In the genomic region with DNA sequence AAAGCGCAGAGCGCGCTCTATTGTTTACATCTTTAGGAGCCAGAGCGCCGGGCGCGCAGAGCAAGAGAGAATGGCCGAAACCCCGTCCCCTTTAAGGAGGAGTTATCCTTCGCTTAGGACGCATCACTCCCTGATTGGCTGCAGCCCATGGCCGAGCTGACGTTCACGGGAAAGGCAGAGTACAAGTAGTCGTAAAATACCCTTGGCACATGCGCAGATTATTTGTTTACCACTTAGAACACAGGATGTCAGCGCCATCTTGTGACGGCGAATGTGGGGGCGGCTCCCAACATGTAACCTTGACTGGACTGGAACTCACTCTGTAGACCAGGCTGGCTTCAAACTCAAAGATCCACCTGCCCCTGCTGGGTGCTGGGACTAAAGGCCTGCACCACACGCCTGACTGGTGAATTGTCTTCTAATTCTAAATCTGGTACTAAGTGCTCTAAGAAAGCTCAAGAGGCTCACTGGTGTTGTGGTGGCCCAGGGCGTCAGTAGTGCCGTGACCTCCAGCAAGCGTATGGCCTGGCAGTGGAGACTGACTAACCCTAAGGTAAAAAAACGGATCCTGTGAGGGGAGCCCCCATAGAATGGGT, we compare ENCODE assay signal across 8 mouse cellular contexts. TPM values are rescaled to one million over a fixed set of nuclear protein-coding genes. Genes with fewer than 3 reads are reported as not detected.
DNase-seq lines count a peak whose midpoint lies in the region; ATAC-seq and TF ChIP-seq lines count a peak whose summit lies in the region.
"Not testable (repeated sequence)": the region's sequence is repeated elsewhere in the genome, so short reads cannot be mapped to it uniquely, and the experiment has no call there.

No protein-coding gene starts in this region.

- not testable (repeated sequence) for H3K9me3 ChIP-seq in hindbrain, embryonic 15.5 days; lung, postnatal 0 days (ENCODE audit: low read length); neural tube, embryonic 14.5 days (ENCODE audit: control insufficient read depth, low read length)

- peak overlapping the region; percentile 98 for H3K27ac ChIP-seq in gastrocnemius, adult 2 months
- H3K27ac ChIP-seq in hindbrain, embryonic 15.5 days (replicated peaks) = peak overlapping the region; percentile 89
- H3K27ac ChIP-seq in layer of hippocampus, adult 2 months = peak overlapping the region; percentile 95
- peak overlapping the region; percentile 99 for H3K27ac ChIP-seq in lung, postnatal 0 days (ENCODE audit: low read length)
- H3K27ac ChIP-seq in neural tube, embryonic 14.5 days (ENCODE audit: low read depth, low read length) = peak overlapping the region; percentile 88

- 11% methylated on average over 25 of the region's 25 CpGs for WGBS in hindbrain, embryonic 15.5 days
- 26% methylated on average over 22 of the region's 25 CpGs for WGBS in lung, postnatal 0 days
- WGBS in neural tube, embryonic 14.5 days = 10% methylated on average over 21 of the region's 25 CpGs

- intact Hi-C loops in gastrocnemius, adult 2 months (cut with DNase I) = loop anchor here (5.0 kb wide), 1 partner anchor 81 kb away; a partner anchor contains a TSS

- not testable (repeated sequence) for H3K27me3 ChIP-seq in hindbrain, embryonic 15.5 days; lung, postnatal 0 days (replicated peaks; ENCODE audit: insufficient read depth, low read length); neural tube, embryonic 14.5 days (ENCODE audit: control insufficient read depth, insufficient read depth, low read length)

- H3K4me3 ChIP-seq in gastrocnemius, adult 2 months = peak overlapping the region; percentile 78
- H3K4me3 ChIP-seq in hindbrain, embryonic 15.5 days = peak overlapping the region; percentile 52
- H3K4me3 ChIP-seq in layer of hippocampus, adult 2 months = peak overlapping the region; percentile 54
- peak overlapping the region; percentile 61 for H3K4me3 ChIP-seq in lung, postnatal 0 days (ENCODE audit: low read depth, low read length)
- H3K4me3 ChIP-seq in neural tube, embryonic 14.5 days (ENCODE audit: low read depth, low read length) = peak overlapping the region; percentile 58

- H3K4me2 ChIP-seq in hindbrain, embryonic 15.5 days = peak overlapping the region; percentile 62
- H3K4me2 ChIP-seq in lung, postnatal 0 days (replicated peaks; ENCODE audit: low read depth, low read length) = peak overlapping the region; percentile 74
- H3K4me2 ChIP-seq in neural tube, embryonic 14.5 days (ENCODE audit: low read depth, low read length) = peak overlapping the region; percentile 90

- not testable (repeated sequence) for TF ChIP-seq CTCF in gastrocnemius, adult 2 months (IDR thresholded peaks at IDR 0.05); layer of hippocampus, adult 2 months (conservative IDR thresholded peaks at IDR 0.05)
- TF ChIP-seq CTCF in lung, postnatal 0 days (IDR thresholded peaks at IDR 0.05) = peak; percentile 19

- TF ChIP-seq EP300 in lung, postnatal 0 days (IDR thresholded peaks at IDR 0.05) = 0 out of 2 replicates have a peak, but pooled peaks have one; percentile 41

- peak overlapping the region; percentile 63 for H3K9ac ChIP-seq in hindbrain, embryonic 15.5 days
- peak overlapping the region; percentile 86 for H3K9ac ChIP-seq in lung, postnatal 0 days (replicated peaks; ENCODE audit: low read depth)
- peak overlapping the region; percentile 66 for H3K9ac ChIP-seq in neural tube, embryonic 14.5 days (replicated peaks; ENCODE audit: low read depth, low read length)

- peak; percentile 85 for ATAC-seq in hindbrain, embryonic 15.5 days (ENCODE audit: low FRiP score, low read depth)
- ATAC-seq in lung, postnatal 0 days = peak; percentile 71
- peak; percentile 87 for ATAC-seq in neural tube, embryonic 14.5 days (ENCODE audit: low read depth)

- peak; percentile 70 to 86 for DNase-seq in adrenal gland, adult (ENCODE audit: inconsistent age in 2 of 2, low spot score in 1 of 2)
- peak; percentile 72 for DNase-seq in embryo, embryonic 10.5 days (ENCODE audit: low spot score)
- peak; percentile 62 for DNase-seq in gastrocnemius, adult 2 months
- DNase-seq in layer of hippocampus, adult 2 months (ENCODE audit: low spot score in 2 of 2) = not testable (repeated sequence)
- DNase-seq in lung, postnatal 0 days (ENCODE audit: low spot score) = peak; percentile 72
- DNase-seq in thymus, postnatal 14 days = peak; percentile 56

- not testable (repeated sequence) for H3K36me3 ChIP-seq in hindbrain, embryonic 15.5 days; lung, postnatal 0 days (ENCODE audit: insufficient read depth, low read length); neural tube, embryonic 14.5 days (ENCODE audit: control insufficient read depth, insufficient read depth, low read length)

- H3K4me1 ChIP-seq in hindbrain, embryonic 15.5 days (replicated peaks) = peaks cover 15% of the 10 kb centered on the region
- not testable (repeated sequence) for H3K4me1 ChIP-seq in lung, postnatal 0 days (ENCODE audit: insufficient read depth, low read depth, low read length)
- H3K4me1 ChIP-seq in neural tube, embryonic 14.5 days (ENCODE audit: control insufficient read depth, insufficient read depth, low read length) = peaks cover 11% of the 10 kb centered on the region

RNA-seq across cellular contexts. Expression of a gene that starts 4.3 kb away (rescaled TPM):
- total RNA-seq in gastrocnemius, adult 2 months (2021) = 1 to 10 TPM; 1.3 to 2.7 TPM
- polyA plus RNA-seq in hindbrain, embryonic 15.5 days (2015; fragmentation: Nextera tagmentation; extraction: Ambion mirVana) = not detected in 2 replicates
- under 1 TPM; 0.20 to 0.37 TPM for total RNA-seq in layer of hippocampus, adult 2 months (2021)
- 1.1 TPM in 2 replicates for polyA plus RNA-seq in lung, postnatal 0 days (2015; fragmentation: Nextera tagmentation; extraction: Ambion mirVana)
- polyA plus RNA-seq in neural tube, embryonic 14.5 days (2014; fragmentation: Nextera tagmentation; extraction: Ambion mirVana) = not detected in 2 replicates

RNA-seq across cellular contexts. Expression of a gene that starts 18.1 kb away (rescaled TPM):
- 10 to 100 TPM; 40.1 to 50.3 TPM for total RNA-seq in gastrocnemius, adult 2 months (2021)
- polyA plus RNA-seq in hindbrain, embryonic 15.5 days (2015; fragmentation: Nextera tagmentation; extraction: Ambion mirVana) = 68.2 and 77.1 TPM in 2 replicates
- 100 to 1,000 TPM; 113 to 125 TPM for total RNA-seq in layer of hippocampus, adult 2 months (2021)
- 35.2 and 43.5 TPM in 2 replicates for polyA plus RNA-seq in lung, postnatal 0 days (2015; fragmentation: Nextera tagmentation; extraction: Ambion mirVana)
- polyA plus RNA-seq in neural tube, embryonic 14.5 days (2014; fragmentation: Nextera tagmentation; extraction: Ambion mirVana) = 55.6 and 69.2 TPM in 2 replicates

RNA-seq across cellular contexts. Expression of a gene that starts 18.1 kb away (rescaled TPM):
- 100 to 1,000 TPM; 503 to 688 TPM for total RNA-seq in gastrocnemius, adult 2 months (2021)
- 301 and 311 TPM in 2 replicates for polyA plus RNA-seq in hindbrain, embryonic 15.5 days (2015; fragmentation: Nextera tagmentation; extraction: Ambion mirVana)
- 100 to 1,000 TPM; 316 to 335 TPM for total RNA-seq in layer of hippocampus, adult 2 months (2021)
- polyA plus RNA-seq in lung, postnatal 0 days (2015; fragmentation: Nextera tagmentation; extraction: Ambion mirVana) = 352 and 379 TPM in 2 replicates
- 208 and 254 TPM in 2 replicates for polyA plus RNA-seq in neural tube, embryonic 14.5 days (2014; fragmentation: Nextera tagmentation; extraction: Ambion mirVana)

RNA-seq across cellular contexts. Expression of a gene that starts 18.3 kb away (rescaled TPM):
- total RNA-seq in gastrocnemius, adult 2 months (2021) = 10 to 100 TPM; 34.0 to 38.0 TPM
- polyA plus RNA-seq in hindbrain, embryonic 15.5 days (2015; fragmentation: Nextera tagmentation; extraction: Ambion mirVana) = 74.9 and 82.4 TPM in 2 replicates
- total RNA-seq in layer of hippocampus, adult 2 months (2021) = 10 to 100 TPM; 61.9 to 70.7 TPM
- 61.7 and 63.6 TPM in 2 replicates for polyA plus RNA-seq in lung, postnatal 0 days (2015; fragmentation: Nextera tagmentation; extraction: Ambion mirVana)
- polyA plus RNA-seq in neural tube, embryonic 14.5 days (2014; fragmentation: Nextera tagmentation; extraction: Ambion mirVana) = 57.0 and 67.2 TPM in 2 replicates

RNA-seq across cellular contexts. Expression of a gene that starts 39.7 kb away (rescaled TPM):
- total RNA-seq in gastrocnemius, adult 2 months (2021) = 100 to 1,000 TPM; 122 to 144 TPM
- 319 and 333 TPM in 2 replicates for polyA plus RNA-seq in hindbrain, embryonic 15.5 days (2015; fragmentation: Nextera tagmentation; extraction: Ambion mirVana)
- total RNA-seq in layer of hippocampus, adult 2 months (2021) = 10 to 100 TPM; 81.0 to 86.2 TPM
- 182 and 191 TPM in 2 replicates for polyA plus RNA-seq in lung, postnatal 0 days (2015; fragmentation: Nextera tagmentation; extraction: Ambion mirVana)
- 274 and 327 TPM in 2 replicates for polyA plus RNA-seq in neural tube, embryonic 14.5 days (2014; fragmentation: Nextera tagmentation; extraction: Ambion mirVana)
